Mouse (Mus musculus) C2C12 (cell line): ENCODE measurements around the gene E2f2. TPM values are rescaled to one million over a fixed set of nuclear protein-coding genes. Genes with fewer than 3 reads are reported as not detected.

Source experiments
- H3K27me3 ChIP-seq: one replicate; pipeline ENCODE4 v1.6.1; 2011; ENCODE audit not compliant: control insufficient read depth, insufficient read depth, insufficient read length
- H3K36me3 ChIP-seq: one replicate; pipeline ENCODE4 v1.6.1; 2011; ENCODE audit not compliant: control insufficient read depth, insufficient read depth
- H3K4me3 ChIP-seq: one replicate; pipeline ENCODE4 v1.5.1; 2011; ENCODE audit warnings: mild to moderate bottlenecking, control low read depth; ENCODE audit not compliant: poor library complexity, insufficient read depth, severe bottlenecking
- H3K79me2 ChIP-seq: one replicate; pipeline ENCODE4 v1.6.1; 2011; ENCODE audit not compliant: control insufficient read depth, insufficient read depth
- H3K79me3 ChIP-seq: one replicate; pipeline ENCODE4 v1.6.1; 2011; ENCODE audit warnings: low read depth, control low read depth
- H3ac ChIP-seq: one replicate; pipeline ENCODE3; 2011; ENCODE audit warnings: low read depth; ENCODE audit not compliant: control insufficient read depth, insufficient read length
- CEBPB ChIP-seq: IDR thresholded peaks from one replicate; pipeline ENCODE4 v1.6.1; 2011; ENCODE audit warnings: low read depth, mild to moderate bottlenecking, control low read depth, moderate library complexity
- CTCF ChIP-seq: IDR thresholded peaks from one replicate; pipeline ENCODE4 v1.5.1; 2011; ENCODE audit not compliant: control insufficient read depth, insufficient read depth, insufficient read length
- FOSL1 ChIP-seq: IDR thresholded peaks from one replicate; pipeline ENCODE4 v1.8.0; 2011; ENCODE audit warnings: mild to moderate bottlenecking, low read length; ENCODE audit not compliant: poor library complexity, insufficient read depth, severe bottlenecking
- MAX ChIP-seq: IDR thresholded peaks from one replicate; pipeline ENCODE4 v1.6.1; 2011; ENCODE audit warnings: mild to moderate bottlenecking, control low read depth
- MYOD1 ChIP-seq: IDR thresholded peaks from one replicate; pipeline ENCODE4 v1.6.1; 2011; ENCODE audit warnings: low read depth; ENCODE audit not compliant: control insufficient read depth, insufficient read length
- MYOG ChIP-seq: IDR thresholded peaks from one replicate; pipeline ENCODE4 v1.6.1; 2011; ENCODE audit not compliant: control insufficient read depth, insufficient read length; ENCODE audit errors: extremely low read depth
- USF1 ChIP-seq: IDR thresholded peaks from one replicate; pipeline ENCODE4 v1.6.1; 2011; ENCODE audit warnings: low read depth, mild to moderate bottlenecking, control low read depth, moderate library complexity
- polyA plus RNA-seq: library from polyadenylated mRNA; unstranded; fragments of >200 nt; fragmentation: generic; extraction: Trizol; gene quantifications from one replicate; pipeline ENCODE4 v1.2.1, GENCODE M21; 2012; ENCODE audit warnings: missing spikeins

E2f2 gene
- polyA plus RNA-seq, 1 experiment, result 11.5 TPM

- no peaks in the 10 kb centered on the region for H3K36me3 ChIP-seq
- TF ChIP-seq USF1, result no peak
- peak; percentile 31 for TF ChIP-seq FOSL1
- no peaks in the 10 kb centered on the region for H3K27me3 ChIP-seq
- H3K79me3 ChIP-seq, result no peaks in the 10 kb centered on the region
- peaks cover 10% of the 10 kb centered on the region for H3K79me2 ChIP-seq
- no peak overlapping the region for H3K4me3 ChIP-seq
- H3ac ChIP-seq, result no peak overlapping the region
Measured at GRCm38 (mm10) chr4:136210931-136211330, 38.7 kb downstream of the E2f2 start.

GRCm38 (mm10) chr4:136213629-136214028 is 41.4 kb downstream of the E2f2 start:
- no peak overlapping the region for H3ac ChIP-seq
- no peak overlapping the region for H3K4me3 ChIP-seq
- TF ChIP-seq CEBPB (no peak), FOSL1 (no peak), MYOD1 (no peak), MYOG (no peak), USF1 (no peak), MAX (no peak), CTCF (no peak)
- H3K79me3 ChIP-seq, result no peaks in the 10 kb centered on the region
- H3K27me3 ChIP-seq, result no peaks in the 10 kb centered on the region
- H3K36me3 ChIP-seq, result no peaks in the 10 kb centered on the region
- H3K79me2 ChIP-seq, result peaks cover 10% of the 10 kb centered on the region

GRCm38 (mm10) chr4:136214828-136215227 is 42.6 kb downstream of the E2f2 start:
- Histone ChIP-seq H3K79me2 (peaks cover 5% of the 10 kb centered on the region), H3K4me3 (no peak overlapping the region), H3ac (no peak overlapping the region), H3K27me3 (no peaks in the 10 kb centered on the region), H3K36me3 (no peaks in the 10 kb centered on the region), H3K79me3 (no peaks in the 10 kb centered on the region)
- no peak for TF ChIP-seq MYOG
- TF ChIP-seq MAX, result no peak
- no peak for TF ChIP-seq FOSL1
- no peak for TF ChIP-seq MYOD1
- TF ChIP-seq USF1, result no peak
- TF ChIP-seq CTCF, result no peak
- no peak for TF ChIP-seq CEBPB

GRCm38 (mm10) chr4:136215576-136215975 is 43.4 kb downstream of the E2f2 start:
- Histone ChIP-seq H3K36me3 (no peaks in the 10 kb centered on the region), H3K79me3 (no peaks in the 10 kb centered on the region), H3ac (no peak overlapping the region), H3K27me3 (no peaks in the 10 kb centered on the region), H3K79me2 (peaks cover 5% of the 10 kb centered on the region), H3K4me3 (no peak overlapping the region)
- TF ChIP-seq MYOD1 (no peak), USF1 (no peak), MYOG (no peak), CTCF (no peak), FOSL1 (no peak), CEBPB (no peak), MAX (no peak)

GRCm38 (mm10) chr4:136217063-136217462 is 44.9 kb downstream of the E2f2 start:
- no peak for TF ChIP-seq CTCF
- TF ChIP-seq CEBPB, result no peak
- TF ChIP-seq MYOD1, result no peak
- no peak for TF ChIP-seq USF1
- TF ChIP-seq MAX, result no peak
- TF ChIP-seq MYOG, result no peak
- TF ChIP-seq FOSL1, result no peak
- no peaks in the 10 kb centered on the region for H3K27me3 ChIP-seq
- no peaks in the 10 kb centered on the region for H3K79me2 ChIP-seq
- no peak overlapping the region for H3K4me3 ChIP-seq
- H3ac ChIP-seq, result no peak overlapping the region
- no peaks in the 10 kb centered on the region for H3K79me3 ChIP-seq
- no peaks in the 10 kb centered on the region for H3K36me3 ChIP-seq

- no peak overlapping the region for H3ac ChIP-seq
- H3K27me3 ChIP-seq, result no peaks in the 10 kb centered on the region
- H3K4me3 ChIP-seq, result no peak overlapping the region
- H3K79me3 ChIP-seq, result no peaks in the 10 kb centered on the region
- H3K36me3 ChIP-seq, result no peaks in the 10 kb centered on the region
- H3K79me2 ChIP-seq, result no peaks in the 10 kb centered on the region
- TF ChIP-seq MYOG, result no peak
- no peak for TF ChIP-seq MYOD1
- no peak for TF ChIP-seq FOSL1
- TF ChIP-seq CEBPB, result no peak
- no peak for TF ChIP-seq MAX
- TF ChIP-seq CTCF, result no peak
- TF ChIP-seq USF1, result no peak
Measured at GRCm38 (mm10) chr4:136218595-136219214, 46.5 kb downstream of the E2f2 start.
